Mouse (Mus musculus): ENCODE results near the gene Mamld1. TPM values are rescaled to one million over a fixed set of nuclear protein-coding genes. Genes with fewer than 3 reads are reported as not detected.

Gene Mamld1
- total RNA-seq, 2 experiments from 2014 or later = 1.5 to 2.0 TPM

- no peak for TF ChIP-seq CTCF (IDR thresholded peaks at IDR 0.05)
- no peak overlapping the region for H3K4me3 ChIP-seq
- DNase-seq = no peak
- intact Hi-C loops (cut with DNase I) = no loop called here
- peak overlapping the region; percentile 6; the same call in 1 of the 2 replicates for H3K27ac ChIP-seq
These were observed 37.5 kb downstream of the Mamld1 start for GRCm38 (mm10) chrX:71087370-71088079.

- DNase-seq = no peak
- no peak overlapping the region for H3K4me3 ChIP-seq
- H3K27ac ChIP-seq = peak overlapping the region; percentile 6; the same call in 1 of the 2 replicates
- no peak for TF ChIP-seq CTCF (IDR thresholded peaks at IDR 0.05)
- intact Hi-C loops (cut with DNase I) = no loop called here
These were observed 38.0 kb downstream of the Mamld1 start for GRCm38 (mm10) chrX:71088080-71088414.

- no peak overlapping the region for H3K4me3 ChIP-seq
- TF ChIP-seq CTCF (IDR thresholded peaks at IDR 0.05) = no peak
- no peak for DNase-seq
- H3K27ac ChIP-seq = peak overlapping the region; percentile 82
- intact Hi-C loops (cut with DNase I) = loop anchor here (10.0 kb wide), 1 partner anchor 51 kb away; the partner anchor contains the start of gene Mamld1
These were observed 55.8 kb downstream of the Mamld1 start for GRCm38 (mm10) chrX:71105820-71106219.

- DNase-seq = peak; percentile 79
- TF ChIP-seq CTCF (IDR thresholded peaks at IDR 0.05) = no peak
- Histone ChIP-seq H3K4me3 (no peak overlapping the region), H3K27ac (peak overlapping the region; percentile 82)
- intact Hi-C loops (cut with DNase I) = loop anchor here (10.0 kb wide), 1 partner anchor 52 kb away; the partner anchor contains the start of gene Mamld1
These were observed 56.3 kb downstream of the Mamld1 start for GRCm38 (mm10) chrX:71106392-71106791.

GRCm38 (mm10) chrX:71108056-71108735 lies 58.1 kb downstream of the Mamld1 start:
- no peak overlapping the region for H3K4me3 ChIP-seq
- peak overlapping the region; percentile 82 for H3K27ac ChIP-seq
- peak; percentile 11; the same call in 1 of the 2 replicates for TF ChIP-seq CTCF (IDR thresholded peaks at IDR 0.05)
- DNase-seq = peak; percentile 33
- intact Hi-C loops (cut with DNase I) = loop anchor here (10.0 kb wide), 1 partner anchor 53 kb away; the partner anchor contains the start of gene Mamld1

GRCm38 (mm10) chrX:71110333-71110732 lies 60.3 kb downstream of the Mamld1 start:
- no peak overlapping the region for H3K4me3 ChIP-seq
- TF ChIP-seq CTCF (IDR thresholded peaks at IDR 0.05) = no peak
- no peak overlapping the region for H3K27ac ChIP-seq
- DNase-seq = no peak
- intact Hi-C loops (cut with DNase I) = no loop called here

GRCm38 (mm10) chrX:71122359-71123293 lies 72.6 kb downstream of the Mamld1 start:
- intact Hi-C loops (cut with DNase I) = no loop called here
- Histone ChIP-seq H3K4me3 (no peak overlapping the region), H3K27ac (no peak overlapping the region)
- no peak for TF ChIP-seq CTCF (IDR thresholded peaks at IDR 0.05)
- DNase-seq = no peak

- Histone ChIP-seq H3K27ac (no peak overlapping the region), H3K4me3 (no peak overlapping the region)
- TF ChIP-seq CTCF (IDR thresholded peaks at IDR 0.05) = no peak
- DNase-seq = no peak
- intact Hi-C loops (cut with DNase I) = no loop called here
These were observed 75.0 kb downstream of the Mamld1 start for GRCm38 (mm10) chrX:71125013-71125412.

GRCm38 (mm10) chrX:71131464-71131863 lies 81.4 kb downstream of the Mamld1 start:
- H3K4me3 ChIP-seq = no peak overlapping the region
- intact Hi-C loops (cut with DNase I) = loop anchor here (5.0 kb wide), 1 partner anchor 79 kb away; the partner anchor contains the start of gene Mamld1
- TF ChIP-seq CTCF (IDR thresholded peaks at IDR 0.05) = peak; percentile 63
- H3K27ac ChIP-seq = no peak overlapping the region
- DNase-seq = peak; percentile 45

GRCm38 (mm10) chrX:71141390-71141789 lies 91.3 kb downstream of the Mamld1 start:
- Histone ChIP-seq H3K4me3 (no peak overlapping the region), H3K27ac (no peak overlapping the region)
- intact Hi-C loops (cut with DNase I) = no loop called here
- no peak for TF ChIP-seq CTCF (IDR thresholded peaks at IDR 0.05)
- DNase-seq = no peak

GRCm38 (mm10) chrX:71149441-71150050 lies 99.5 kb downstream of the Mamld1 start:
- no peak for TF ChIP-seq CTCF (IDR thresholded peaks at IDR 0.05)
- no peak overlapping the region for H3K4me3 ChIP-seq
- peak overlapping the region; percentile 56 for H3K27ac ChIP-seq
- no peak for DNase-seq
- intact Hi-C loops (cut with DNase I) = no loop called here

GRCm38 (mm10) chrX:71150551-71151001 lies 100.5 kb downstream of the Mamld1 start:
- H3K27ac ChIP-seq = peak overlapping the region; percentile 56

More at GRCm38 (mm10) chrX:71150551-71151001, 100.5 kb downstream of the Mamld1 start:
- intact Hi-C loops (cut with DNase I) = no loop called here
- no peak for TF ChIP-seq CTCF (IDR thresholded peaks at IDR 0.05)
- peak; percentile 73 for DNase-seq
- H3K4me3 ChIP-seq = peak overlapping the region; percentile 34
